Mouse (Mus musculus): ENCODE measurements around the gene 1500015O10Rik. TPM values are rescaled to one million over a fixed set of nuclear protein-coding genes. Genes with fewer than 3 reads are reported as not detected.

1500015O10Rik gene
- not detected in 2 replicates for total RNA-seq (2014; fragmentation: Nextera tagmentation)
- total RNA-seq (2017): not detected in 2 replicates

DNA sequence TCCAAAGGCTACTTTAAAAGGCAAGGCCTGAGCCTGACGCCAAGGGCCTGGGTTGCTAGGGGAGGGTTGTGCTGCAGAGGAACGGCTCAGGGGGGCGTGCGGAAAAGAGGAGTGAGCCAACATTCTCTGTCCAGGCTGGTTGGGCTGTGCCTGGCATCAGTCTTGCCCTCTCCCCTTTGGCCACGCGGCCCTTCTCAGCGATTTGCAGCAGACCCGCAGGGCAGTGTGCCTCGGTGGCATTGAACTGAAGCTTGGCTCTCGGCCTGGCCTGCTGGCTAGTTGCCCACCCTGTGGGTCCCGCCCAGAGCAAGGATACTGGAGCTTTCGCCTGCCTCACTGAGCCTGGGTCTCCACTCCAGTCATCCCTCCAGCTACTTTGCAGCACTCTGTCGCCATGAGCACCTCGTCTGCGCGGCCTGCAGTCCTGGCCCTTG is at the start of gene 1500015O10Rik:
Gene 1500015O10Rik, plus strand, starts transcription at position 112 of the 434 bp plus-strand sequence.
- no peak for ATAC-seq (replicated peaks; ENCODE audit: poor library complexity, severe bottlenecking)

DNA sequence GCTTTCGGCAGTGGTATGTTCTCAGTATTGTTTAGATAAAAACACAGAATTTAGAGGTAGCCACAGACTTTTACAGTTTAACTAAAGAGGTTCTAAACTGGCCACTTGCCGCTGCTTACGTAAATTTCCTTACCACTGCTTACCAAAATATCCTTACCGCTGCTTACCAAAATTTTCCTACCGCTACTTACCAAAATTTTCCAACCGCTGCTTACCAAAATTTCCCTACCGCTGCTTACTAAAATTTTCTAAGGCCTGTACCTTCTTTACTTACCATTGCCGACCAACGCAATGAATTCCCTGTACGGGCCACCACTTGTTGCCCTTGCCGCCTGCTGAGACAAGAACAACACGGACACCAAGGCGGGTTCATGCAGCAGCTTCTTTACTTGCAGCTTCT is 40.4 kb upstream of the 1500015O10Rik start:
- ATAC-seq (replicated peaks; ENCODE audit: poor library complexity, severe bottlenecking): no peak

DNA sequence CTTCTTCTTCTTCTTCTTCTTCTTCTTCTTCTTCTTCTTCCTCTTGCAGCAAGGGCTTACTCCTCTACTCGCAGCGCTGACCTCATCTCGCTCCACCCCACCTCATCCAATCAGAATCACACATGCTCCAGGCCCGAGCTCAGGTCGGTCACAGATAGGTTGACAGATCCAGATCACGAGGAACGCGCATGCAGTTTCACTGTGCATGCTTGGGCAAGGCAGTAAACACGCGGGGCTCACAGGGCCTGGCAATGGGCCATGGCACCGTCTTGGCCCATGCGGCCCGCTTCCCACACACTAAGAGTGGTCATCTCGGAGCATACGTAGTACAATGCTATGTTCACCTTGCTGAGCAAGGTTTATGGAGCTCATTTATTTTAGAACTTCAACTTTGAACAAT is 39.9 kb upstream of the 1500015O10Rik start:
- no peak for ATAC-seq (replicated peaks; ENCODE audit: poor library complexity, severe bottlenecking)

DNA sequence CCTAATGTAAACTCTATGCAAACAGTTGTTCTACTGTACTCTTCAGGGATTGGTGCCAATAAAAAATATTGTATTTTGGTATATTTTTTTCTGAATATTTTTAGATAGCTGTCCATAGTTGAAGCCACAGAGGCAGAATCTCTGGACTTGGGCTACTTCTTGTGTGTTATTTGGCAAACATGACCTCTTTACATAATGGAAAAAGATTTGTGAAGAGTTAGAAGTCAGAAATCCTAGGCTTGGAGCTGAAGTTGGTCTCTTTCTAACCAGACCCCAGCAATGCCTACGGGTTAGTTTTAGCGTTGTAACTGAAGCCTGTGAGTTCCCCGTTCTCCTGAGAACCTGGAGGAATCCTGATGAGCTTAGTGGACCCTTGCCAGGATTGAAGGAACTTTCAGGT is 36.3 kb upstream of the 1500015O10Rik start:
- no peak for ATAC-seq (replicated peaks; ENCODE audit: poor library complexity, severe bottlenecking)

DNA sequence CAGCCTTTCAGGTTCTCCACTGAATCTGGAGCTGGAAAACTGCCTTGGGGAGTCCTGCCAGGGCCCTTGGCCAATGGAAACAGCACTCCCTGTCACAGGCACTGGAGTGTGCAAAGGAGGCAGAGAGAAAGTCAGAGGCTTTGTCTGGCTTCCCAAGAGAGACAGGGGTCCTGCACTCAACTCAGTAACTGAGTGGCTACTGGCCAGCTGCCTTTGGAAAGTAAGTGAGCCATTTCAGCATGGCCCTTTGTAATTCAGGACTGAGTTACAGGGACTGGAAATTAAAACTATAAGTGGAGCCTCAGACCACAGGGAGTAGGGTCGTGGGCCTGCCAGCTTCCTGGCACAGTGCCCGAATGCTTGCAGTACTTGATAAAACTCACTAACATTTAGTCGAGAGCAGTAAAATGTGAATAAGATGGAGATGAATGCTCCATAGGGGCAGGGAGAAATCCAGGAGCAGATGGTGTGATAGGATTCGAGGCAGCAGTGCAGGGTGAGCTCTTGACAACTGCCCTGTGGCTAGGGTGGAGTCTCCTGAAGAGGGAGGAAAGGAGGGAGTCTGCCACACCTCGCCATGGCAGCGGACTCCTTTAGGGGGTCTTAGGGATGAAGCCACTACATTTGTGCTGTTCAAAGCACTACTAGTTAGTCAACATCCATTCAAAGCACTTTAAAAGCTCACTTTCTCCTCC is 35.4 kb upstream of the 1500015O10Rik start:
- no peak for ATAC-seq (replicated peaks; ENCODE audit: poor library complexity, severe bottlenecking)

DNA sequence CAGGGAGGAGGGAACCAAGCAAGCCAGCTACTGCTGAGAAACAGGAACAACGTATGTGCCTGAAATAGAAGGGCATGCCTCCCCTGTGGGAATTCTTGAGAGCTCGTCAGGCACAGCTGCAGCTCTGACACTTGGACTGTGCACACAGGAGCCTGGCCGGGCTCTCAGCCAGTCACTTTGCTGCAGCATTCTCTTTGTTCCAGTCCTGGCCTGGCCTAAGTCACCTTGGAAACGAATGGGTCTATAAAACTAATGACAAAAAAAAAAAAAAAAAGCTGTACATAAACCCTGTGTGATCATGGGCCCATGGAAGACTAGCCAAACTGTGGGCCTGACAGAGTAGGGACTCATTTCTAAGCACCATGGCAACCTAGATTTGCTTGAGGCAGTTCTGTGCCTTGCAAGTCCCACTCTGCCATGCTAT is 31.8 kb upstream of the 1500015O10Rik start:
- no peak for ATAC-seq (replicated peaks; ENCODE audit: poor library complexity, severe bottlenecking)

DNA sequence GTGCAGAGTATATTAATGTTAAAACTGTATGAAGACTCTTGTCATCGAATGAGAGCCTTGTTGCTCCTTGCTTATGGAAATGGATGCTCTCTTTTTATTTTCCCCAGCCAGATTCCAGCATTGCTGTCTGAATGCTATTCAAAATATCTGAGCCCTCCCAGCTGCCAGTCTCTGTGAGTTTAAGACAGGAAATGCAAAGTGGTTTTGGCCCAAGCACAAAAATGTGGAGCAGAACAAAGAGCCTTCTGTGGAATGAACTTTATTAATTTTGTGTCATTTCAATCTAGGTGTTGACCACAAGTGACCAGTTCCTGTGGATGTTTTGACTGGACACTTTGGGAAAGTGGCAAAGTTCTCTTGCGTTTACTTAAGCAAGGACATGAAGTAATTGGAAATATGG is 15.6 kb upstream of the 1500015O10Rik start:
- no peak for ATAC-seq (replicated peaks; ENCODE audit: poor library complexity, severe bottlenecking)

DNA sequence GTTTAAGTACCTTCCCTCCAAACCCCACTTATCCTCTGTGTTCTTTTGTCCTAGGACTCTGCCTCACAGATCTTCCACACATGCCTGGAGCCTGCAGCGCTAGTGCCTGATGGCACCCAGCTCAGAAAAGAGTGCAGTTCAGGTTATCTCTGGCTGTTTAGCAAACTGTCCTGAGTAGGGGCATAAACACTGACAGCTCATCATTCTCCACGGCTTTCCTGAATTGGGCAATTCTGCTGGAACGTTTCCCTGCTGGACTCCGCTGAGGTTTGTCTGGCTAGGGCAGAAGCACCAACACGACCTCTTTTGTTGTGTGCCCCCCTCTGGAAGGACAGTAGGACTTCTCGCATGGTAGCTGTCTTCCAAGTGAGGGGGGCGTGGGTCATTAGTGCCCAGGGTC is 12.4 kb upstream of the 1500015O10Rik start:
- ATAC-seq (replicated peaks; ENCODE audit: poor library complexity, severe bottlenecking): no peak

DNA sequence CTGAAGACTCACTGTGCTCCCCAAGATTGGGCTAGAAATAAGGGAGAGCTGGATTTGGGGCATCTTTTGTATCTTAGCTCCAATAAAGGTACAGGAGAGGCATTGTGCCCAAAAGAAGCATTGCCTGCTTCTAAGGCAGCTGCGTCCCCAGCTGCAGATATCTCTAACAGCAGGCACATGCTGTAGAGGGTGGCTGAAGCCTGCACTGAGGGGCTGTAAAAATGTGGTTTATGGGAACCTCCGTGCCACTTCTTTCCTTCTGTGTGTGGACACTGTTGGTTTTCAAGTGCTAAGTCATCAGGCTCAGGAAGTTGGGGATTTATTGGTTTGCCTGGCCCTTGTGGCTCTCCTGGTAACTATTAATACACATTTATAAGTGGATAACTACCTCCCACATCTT is 11.6 kb upstream of the 1500015O10Rik start:
- ATAC-seq (replicated peaks; ENCODE audit: poor library complexity, severe bottlenecking): no peak

DNA sequence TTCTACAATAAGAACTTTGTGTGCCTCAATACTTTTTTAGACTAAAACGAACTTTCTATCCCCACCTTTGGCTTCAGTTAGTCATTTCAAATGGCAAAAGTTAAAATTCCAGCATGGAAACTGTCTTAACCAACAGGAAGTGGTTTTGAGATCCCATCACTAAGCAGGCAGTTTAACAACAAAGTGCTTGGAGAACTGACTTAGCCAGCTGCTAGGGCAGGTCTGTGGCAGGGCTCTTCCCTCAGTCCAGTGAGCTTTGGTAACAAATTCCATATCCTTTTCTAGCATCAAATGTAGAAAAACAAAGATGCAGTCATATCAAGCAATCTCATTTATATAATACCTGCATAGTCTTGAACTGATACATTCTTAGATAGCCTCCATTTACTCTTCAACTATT is 7.9 kb upstream of the 1500015O10Rik start:
- no peak for ATAC-seq (replicated peaks; ENCODE audit: poor library complexity, severe bottlenecking)

DNA sequence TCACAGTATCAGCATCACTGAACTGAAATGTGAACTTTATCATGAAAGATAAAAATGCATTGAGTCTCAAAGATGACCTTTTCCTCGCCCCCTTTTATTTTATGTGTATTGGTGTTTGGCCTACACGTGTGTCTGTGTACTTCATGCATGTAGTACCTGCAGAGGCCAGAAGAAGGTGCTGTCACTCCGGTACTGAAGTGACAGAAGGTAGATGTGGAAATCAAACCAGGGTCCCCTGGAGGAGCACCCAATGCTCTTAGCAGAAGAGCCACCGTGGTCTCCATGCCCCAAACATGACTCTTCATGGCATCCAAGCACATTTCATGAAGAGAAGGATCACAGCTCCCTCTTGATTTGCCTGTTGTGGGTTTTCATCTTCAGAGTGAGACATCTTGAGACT is 1.7 kb downstream of the 1500015O10Rik start:
- ATAC-seq (replicated peaks; ENCODE audit: poor library complexity, severe bottlenecking): no peak

DNA sequence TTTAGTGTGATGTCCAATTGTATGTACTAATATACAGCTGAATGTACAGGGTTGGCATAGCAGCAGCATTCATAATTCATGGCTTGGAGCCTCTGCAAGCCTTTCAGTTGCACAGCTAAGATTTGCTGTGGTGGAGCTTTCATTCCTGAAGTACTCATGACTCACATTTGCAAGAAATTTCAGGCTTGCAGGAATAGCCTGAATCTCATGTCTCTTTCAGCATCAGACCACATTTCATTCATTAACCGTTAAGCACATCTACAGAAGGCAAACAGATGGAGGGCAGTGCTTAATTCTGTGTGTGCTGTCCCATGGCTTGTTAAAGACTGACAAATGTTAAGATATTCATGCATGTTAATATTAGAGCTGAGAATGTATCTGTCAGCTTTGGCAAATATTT is 2.3 kb downstream of the 1500015O10Rik start:
- ATAC-seq (replicated peaks; ENCODE audit: poor library complexity, severe bottlenecking): no peak

DNA sequence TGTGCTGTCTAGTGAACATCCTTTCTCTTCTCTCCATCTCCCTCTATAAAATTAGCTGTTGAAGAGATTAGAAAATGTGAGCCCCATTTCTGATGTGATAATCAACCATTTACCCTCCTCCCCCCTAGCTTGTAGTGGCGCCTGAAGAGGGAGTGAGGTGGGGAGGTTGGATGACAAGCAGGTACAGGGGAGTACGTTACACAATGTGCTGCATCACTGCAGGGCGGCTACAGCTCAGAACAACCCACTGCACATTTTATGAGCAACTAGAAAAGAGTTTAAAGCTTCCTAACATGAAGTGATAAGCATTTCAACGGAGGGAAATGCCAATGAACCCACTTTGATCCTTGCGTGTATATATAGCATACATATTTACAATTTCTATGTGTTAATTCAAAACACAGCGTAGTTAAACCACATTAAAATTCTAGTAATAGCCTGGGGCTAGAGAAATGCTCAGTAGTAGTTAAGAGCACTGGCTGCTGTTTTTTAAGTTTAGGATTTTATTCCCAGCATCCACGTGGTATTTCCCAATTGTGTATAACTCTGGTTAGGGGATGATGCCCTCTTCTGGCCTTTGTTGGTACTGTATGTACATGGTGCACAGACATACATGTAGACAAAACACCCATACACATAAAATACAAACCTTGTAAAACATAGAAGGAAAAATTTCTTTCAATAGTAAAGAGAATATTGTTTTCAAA is 7.6 kb downstream of the 1500015O10Rik start:
- peak; percentile 68 for ATAC-seq (replicated peaks; ENCODE audit: poor library complexity, severe bottlenecking)

DNA sequence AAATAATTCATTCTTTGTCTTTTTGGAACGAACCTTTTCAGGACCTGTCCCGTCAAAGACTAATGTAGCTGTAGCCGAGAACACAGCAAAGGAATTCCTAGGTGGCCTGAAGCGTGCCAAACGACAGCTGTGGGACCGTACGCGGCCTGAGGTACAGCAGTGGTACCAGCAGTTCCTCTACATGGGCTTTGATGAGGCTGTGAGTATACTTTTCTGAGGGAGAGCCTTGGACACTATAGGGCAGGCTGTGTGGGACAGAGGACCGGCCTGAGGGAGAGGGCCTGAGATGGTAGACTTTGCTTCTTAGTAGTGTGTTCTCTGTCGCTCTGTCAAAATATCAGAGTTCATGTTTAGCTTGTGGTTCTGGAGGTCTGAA is 8.1 kb downstream of the 1500015O10Rik start:
- ATAC-seq (replicated peaks; ENCODE audit: poor library complexity, severe bottlenecking): no peak

DNA sequence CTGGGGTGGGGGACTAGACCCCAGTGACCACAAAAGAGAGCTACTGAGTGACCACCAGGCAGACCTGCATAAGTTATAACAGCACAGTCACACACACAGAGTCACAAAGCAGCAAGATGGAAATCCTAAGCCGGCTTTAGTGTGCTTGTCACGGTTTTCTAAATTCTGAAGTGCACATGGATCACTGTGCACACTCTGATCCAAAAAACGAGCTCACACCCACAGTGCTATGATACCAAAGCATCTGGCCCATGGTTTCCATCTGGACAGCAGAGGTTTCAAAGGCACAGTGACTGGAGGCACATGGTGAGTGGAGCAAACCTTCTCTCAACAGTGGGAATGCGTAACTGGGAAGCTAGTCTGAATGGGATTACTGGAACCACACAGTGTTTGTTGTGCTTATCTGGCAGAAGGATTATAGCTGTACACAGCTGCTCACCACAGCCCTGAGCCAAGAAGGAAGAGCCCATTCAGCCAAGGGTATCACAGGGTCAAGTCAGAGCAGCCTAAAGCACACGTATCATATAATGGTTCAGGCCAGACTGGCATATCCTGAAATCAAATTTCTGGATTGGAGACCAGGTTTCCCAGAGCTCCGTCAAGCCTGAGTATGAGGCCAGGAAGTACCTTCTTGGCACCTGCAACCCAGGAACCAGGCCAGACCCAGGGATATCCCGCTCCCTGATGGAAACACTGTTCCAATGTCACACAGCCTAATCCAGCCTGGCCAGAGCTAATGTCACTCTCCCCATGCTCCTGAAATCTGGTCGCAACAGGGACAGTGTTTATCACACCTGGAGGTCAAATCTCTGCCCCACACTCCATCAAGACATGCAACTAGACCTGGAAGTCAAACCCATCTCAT is 24.3 kb downstream of the 1500015O10Rik start:
- no peak for ATAC-seq (replicated peaks; ENCODE audit: poor library complexity, severe bottlenecking)

DNA sequence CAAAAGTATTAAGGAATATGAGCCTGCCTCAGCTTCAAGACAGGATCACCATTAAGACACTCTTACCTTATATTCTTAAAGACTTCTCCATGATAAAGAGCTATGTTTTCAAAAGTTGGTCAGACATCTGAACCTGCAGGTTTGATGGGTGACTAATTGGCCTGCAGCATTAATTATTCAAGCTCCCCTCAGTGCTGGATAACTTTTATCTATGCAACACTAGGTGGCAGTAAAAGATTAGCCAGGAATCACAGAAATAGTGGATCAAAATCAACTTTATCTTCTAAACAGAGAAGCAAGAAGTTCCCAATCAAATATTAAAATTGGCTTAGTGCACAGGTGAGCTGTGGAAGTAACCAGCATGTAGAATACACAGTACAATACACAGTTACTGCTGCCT is 29.7 kb downstream of the 1500015O10Rik start:
- no peak for ATAC-seq (replicated peaks; ENCODE audit: poor library complexity, severe bottlenecking)

DNA sequence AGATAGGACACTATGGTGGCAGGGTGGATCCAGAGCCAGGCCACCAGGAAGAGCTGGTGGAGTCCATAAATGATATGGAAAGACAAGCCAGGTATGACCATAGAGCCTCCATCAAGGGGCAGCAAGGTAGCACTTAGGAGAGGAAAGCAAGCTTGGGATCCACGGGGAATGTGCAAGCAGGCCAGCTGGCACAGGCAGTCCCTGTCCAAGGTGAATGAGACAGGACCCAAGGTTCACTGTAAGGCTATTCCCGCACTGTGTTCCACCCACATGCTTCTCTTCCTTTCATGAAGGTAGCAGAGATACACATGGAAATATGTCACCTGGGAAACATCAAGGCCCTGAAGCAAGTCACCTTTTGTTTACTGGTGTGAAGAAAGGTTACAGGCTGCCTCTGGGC is 34.1 kb downstream of the 1500015O10Rik start:
- ATAC-seq (replicated peaks; ENCODE audit: poor library complexity, severe bottlenecking): no peak

DNA sequence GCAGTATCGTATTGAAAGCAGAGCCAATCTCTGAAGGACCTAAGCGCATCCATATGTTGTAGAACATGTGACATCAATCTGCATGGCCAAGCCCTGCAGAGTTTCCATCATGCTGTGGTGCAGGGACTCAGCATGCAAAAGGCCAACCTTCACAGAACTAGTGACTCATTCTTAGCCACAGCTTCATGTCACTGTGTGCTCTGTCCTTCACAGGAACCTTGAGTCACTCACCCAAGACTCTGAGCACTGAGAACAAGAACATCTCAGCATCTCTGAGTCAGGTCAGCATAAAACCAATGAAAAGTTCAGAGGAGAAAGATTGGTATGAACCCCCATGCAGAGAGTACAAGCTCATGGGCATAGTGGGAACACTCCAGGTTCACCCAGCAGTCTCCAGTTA is 35.9 kb downstream of the 1500015O10Rik start:
- ATAC-seq (replicated peaks; ENCODE audit: poor library complexity, severe bottlenecking): no peak

DNA sequence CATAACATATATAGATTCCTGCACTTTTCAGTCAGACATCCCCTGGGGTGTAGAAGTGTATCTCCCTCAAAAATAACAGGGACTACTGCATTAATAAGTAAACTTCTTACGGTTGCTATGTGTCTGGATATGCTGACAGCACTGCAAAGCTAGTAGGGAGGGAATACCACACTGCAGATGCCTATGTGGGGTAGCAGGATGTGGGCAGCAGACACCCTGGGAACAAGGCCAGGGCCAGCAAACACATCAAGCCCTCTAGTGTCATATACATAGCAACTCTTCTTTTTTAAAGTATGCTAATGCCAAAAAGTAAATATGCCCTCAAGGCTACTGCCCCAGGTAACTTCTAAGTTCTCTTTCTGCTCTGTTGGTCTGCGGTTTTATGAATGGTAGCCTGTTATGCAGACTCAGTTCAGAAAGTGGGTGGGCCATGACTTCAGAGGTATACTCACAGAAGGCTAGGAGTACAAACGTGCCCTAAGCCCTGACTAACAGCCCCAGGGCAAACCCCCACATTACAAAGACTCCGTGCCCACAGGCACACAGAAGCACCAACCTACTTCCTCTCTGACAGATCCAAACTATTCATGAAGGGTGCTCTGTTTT is 38.1 kb downstream of the 1500015O10Rik start:
- ATAC-seq (replicated peaks; ENCODE audit: poor library complexity, severe bottlenecking): no peak

DNA sequence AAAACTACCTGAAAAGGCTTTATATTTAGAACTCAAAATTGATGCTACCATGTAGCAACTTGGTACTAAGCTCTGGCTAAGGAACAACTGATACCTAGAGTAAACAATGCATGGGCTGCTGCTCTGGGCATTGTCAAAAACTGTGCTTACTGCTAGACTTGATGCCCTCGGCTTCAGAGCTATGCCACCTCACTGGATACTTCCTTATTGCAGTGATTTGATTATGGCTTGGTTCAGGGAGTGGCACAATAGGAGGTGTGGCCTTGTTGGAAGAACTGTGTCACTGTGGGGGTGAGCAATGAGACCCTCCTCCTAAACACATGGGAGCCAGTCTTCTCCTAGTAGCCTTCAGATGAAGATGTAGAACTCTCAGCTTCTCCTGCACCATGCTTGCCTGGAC is 38.9 kb downstream of the 1500015O10Rik start:
- no peak for ATAC-seq (replicated peaks; ENCODE audit: poor library complexity, severe bottlenecking)

DNA sequence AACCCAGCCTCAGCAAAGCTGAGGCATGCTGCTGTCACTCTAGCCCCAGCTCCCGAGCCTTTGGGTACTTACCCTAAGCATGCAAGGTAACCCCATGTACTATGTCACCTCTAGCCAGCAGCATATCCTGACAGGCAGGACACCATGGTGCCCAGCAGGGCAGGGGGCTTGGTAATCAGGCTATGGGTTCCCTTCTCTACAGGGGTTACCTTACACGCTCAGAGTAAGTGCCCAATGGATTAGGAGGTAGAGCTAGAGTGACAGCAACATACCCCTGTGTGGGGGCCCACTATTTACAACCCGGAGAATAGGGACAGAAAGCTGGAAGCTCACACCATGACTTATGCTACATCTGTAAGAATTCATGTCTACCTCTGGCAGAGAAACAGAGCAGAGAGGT is 39.6 kb downstream of the 1500015O10Rik start:
- no peak for ATAC-seq (replicated peaks; ENCODE audit: poor library complexity, severe bottlenecking)

Data from granulocyte monocyte progenitor cell, adult 5-6 weeks (primary cell).